Mouse (Mus musculus): ENCODE measurements around the gene Akt3. TPM values are rescaled to one million over a fixed set of nuclear protein-coding genes. Genes with fewer than 3 reads are reported as not detected.

Akt3 gene
- total RNA-seq, 1 experiment: 8.4 TPM

DNA sequence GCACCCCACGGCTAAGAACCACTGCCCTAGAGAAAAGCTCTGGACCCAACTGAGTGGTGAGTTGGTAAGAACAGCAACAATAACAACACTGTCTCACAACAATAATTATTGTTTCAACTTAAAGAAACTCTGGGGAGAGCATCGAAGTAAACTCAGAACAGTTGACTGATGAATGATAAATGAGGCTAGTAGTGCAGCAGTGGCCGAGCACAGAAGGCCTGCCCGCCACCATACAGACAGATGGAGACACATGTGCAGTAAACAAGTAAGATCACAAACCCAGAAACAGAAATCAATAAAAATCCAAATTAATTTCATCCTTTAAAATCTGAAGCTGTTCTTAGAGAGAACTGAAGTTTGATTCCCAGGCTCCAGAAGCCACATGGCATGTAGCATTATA lies 217.9 kb downstream of the Akt3 start:
- H3K9me3 ChIP-seq (ENCODE audit: control insufficient read depth, insufficient read depth, low read depth, low read length): no peaks in the 10 kb centered on the region
- H3K9ac ChIP-seq (ENCODE audit: insufficient read depth, low read depth, low read length, poor library complexity, severe bottlenecking): no peak overlapping the region
- H3K4me3 ChIP-seq (ENCODE audit: insufficient read depth in 1 of 2, low read depth in 1 of 2, low read length in 2 of 2, poor library complexity in 1 of 2, severe bottlenecking in 1 of 2): no peak overlapping the region
- TF ChIP-seq ZC3H11A (IDR thresholded peaks at IDR 0.05; ENCODE audit: borderline replicate concordance, low read depth, low read length) (no peak), CHD2 (IDR thresholded peaks at IDR 0.05; ENCODE audit: low read depth, low read length) (no peak), HCFC1 (IDR thresholded peaks at IDR 0.05; ENCODE audit: borderline replicate concordance, insufficient read depth, low read length) (no peak), ZNF384 (IDR thresholded peaks at IDR 0.05; ENCODE audit: low read depth, low read length) (no peak), MAFK (IDR thresholded peaks at IDR 0.05; ENCODE audit: insufficient read depth, low read depth, low read length) (no peak)
- no peaks in the 10 kb centered on the region for H3K36me3 ChIP-seq (ENCODE audit: control insufficient read depth, insufficient read depth, low read length, poor library complexity, severe bottlenecking)
- DNase-seq (ENCODE audit: low read depth, low spot score): no peak
- in situ Hi-C loops (cut with MboI; ENCODE audit: low sequenced_read_pairs in 2 of 2, unreplicated experiment in 2 of 2): no loop called here
- no peaks in the 10 kb centered on the region for H3K4me1 ChIP-seq (ENCODE audit: control insufficient read depth in 2 of 2, insufficient read depth in 2 of 2, low read length in 2 of 2, poor library complexity in 1 of 2)
- no peak overlapping the region for H3K27ac ChIP-seq (ENCODE audit: insufficient read depth, low read depth, low read length, poor library complexity, severe bottlenecking)

DNA sequence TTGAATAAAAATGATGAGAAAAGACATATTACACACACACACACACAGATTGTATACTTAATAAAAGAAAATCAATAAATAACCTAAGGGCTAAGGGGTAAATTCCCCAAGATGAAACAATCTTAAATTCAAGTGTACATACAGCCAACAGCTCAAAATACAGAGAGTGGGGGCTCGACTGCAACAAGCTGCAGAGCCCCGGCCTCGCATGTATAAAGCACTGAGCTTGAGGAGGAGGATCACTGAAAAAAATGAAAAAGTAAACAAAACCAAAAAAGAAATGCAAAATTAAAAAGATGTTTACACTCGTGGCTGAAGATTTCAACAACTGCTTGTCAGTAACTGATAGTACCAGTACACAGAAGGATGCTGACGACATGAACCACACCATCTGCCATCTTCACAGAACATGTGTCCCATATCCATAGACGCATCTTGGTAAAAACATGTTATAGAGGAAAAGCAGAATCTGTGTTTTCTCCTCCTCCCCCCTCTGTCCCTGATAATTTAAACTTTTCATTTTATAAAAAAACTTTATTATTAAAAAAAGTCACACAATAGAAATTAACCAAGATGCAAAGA lies 218.8 kb downstream of the Akt3 start:
- no peaks in the 10 kb centered on the region for H3K9me3 ChIP-seq (ENCODE audit: control insufficient read depth, insufficient read depth, low read depth, low read length)
- H3K4me3 ChIP-seq (ENCODE audit: insufficient read depth in 1 of 2, low read depth in 1 of 2, low read length in 2 of 2, poor library complexity in 1 of 2, severe bottlenecking in 1 of 2): no peak overlapping the region
- no peak overlapping the region for H3K27ac ChIP-seq (ENCODE audit: insufficient read depth, low read depth, low read length, poor library complexity, severe bottlenecking)
- no peak for TF ChIP-seq MAFK (IDR thresholded peaks at IDR 0.05; ENCODE audit: insufficient read depth, low read depth, low read length)
- DNase-seq (ENCODE audit: low read depth, low spot score): no peak
- in situ Hi-C loops (cut with MboI; ENCODE audit: low sequenced_read_pairs in 2 of 2, unreplicated experiment in 2 of 2): no loop called here
- H3K9ac ChIP-seq (ENCODE audit: insufficient read depth, low read depth, low read length, poor library complexity, severe bottlenecking): no peak overlapping the region
- no peaks in the 10 kb centered on the region for H3K36me3 ChIP-seq (ENCODE audit: control insufficient read depth, insufficient read depth, low read length, poor library complexity, severe bottlenecking)
- H3K4me1 ChIP-seq (ENCODE audit: control insufficient read depth in 2 of 2, insufficient read depth in 2 of 2, low read length in 2 of 2, poor library complexity in 1 of 2): no peaks in the 10 kb centered on the region

DNA sequence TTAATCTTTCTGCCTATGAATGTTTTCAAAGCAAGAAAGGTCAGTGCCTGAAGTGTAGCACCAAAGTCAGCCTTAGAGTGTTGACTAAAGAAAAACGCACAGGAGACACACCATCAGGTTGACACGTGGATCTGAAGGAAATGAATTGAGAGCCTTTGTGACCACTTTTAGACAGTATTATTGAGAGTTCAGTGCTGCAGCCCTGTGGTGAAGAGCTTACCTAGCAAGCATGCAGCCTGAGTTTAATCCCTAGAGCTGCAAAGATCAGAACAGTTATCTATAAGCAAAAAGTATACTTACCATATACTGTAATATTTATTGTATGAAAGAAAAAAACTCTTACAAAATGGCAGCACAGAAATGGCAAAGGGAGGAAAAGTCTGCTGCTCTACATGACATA lies 219.6 kb downstream of the Akt3 start:
- H3K4me3 ChIP-seq (ENCODE audit: insufficient read depth in 1 of 2, low read depth in 1 of 2, low read length in 2 of 2, poor library complexity in 1 of 2, severe bottlenecking in 1 of 2): no peak overlapping the region
- no peaks in the 10 kb centered on the region for H3K36me3 ChIP-seq (ENCODE audit: control insufficient read depth, insufficient read depth, low read length, poor library complexity, severe bottlenecking)
- TF ChIP-seq MAFK (IDR thresholded peaks at IDR 0.05; ENCODE audit: insufficient read depth, low read depth, low read length) (no peak), CHD2 (IDR thresholded peaks at IDR 0.05; ENCODE audit: low read depth, low read length) (no peak), HCFC1 (IDR thresholded peaks at IDR 0.05; ENCODE audit: borderline replicate concordance, insufficient read depth, low read length) (no peak), ZNF384 (IDR thresholded peaks at IDR 0.05; ENCODE audit: low read depth, low read length) (no peak), ZC3H11A (IDR thresholded peaks at IDR 0.05; ENCODE audit: borderline replicate concordance, low read depth, low read length) (no peak)
- H3K9ac ChIP-seq (ENCODE audit: insufficient read depth, low read depth, low read length, poor library complexity, severe bottlenecking): no peak overlapping the region
- no peaks in the 10 kb centered on the region for H3K4me1 ChIP-seq (ENCODE audit: control insufficient read depth in 2 of 2, insufficient read depth in 2 of 2, low read length in 2 of 2, poor library complexity in 1 of 2)
- H3K27ac ChIP-seq (ENCODE audit: insufficient read depth, low read depth, low read length, poor library complexity, severe bottlenecking): no peak overlapping the region
- DNase-seq (ENCODE audit: low read depth, low spot score): no peak
- H3K9me3 ChIP-seq (ENCODE audit: control insufficient read depth, insufficient read depth, low read depth, low read length): no peaks in the 10 kb centered on the region
- in situ Hi-C loops (cut with MboI; ENCODE audit: low sequenced_read_pairs in 2 of 2, unreplicated experiment in 2 of 2): no loop called here

DNA sequence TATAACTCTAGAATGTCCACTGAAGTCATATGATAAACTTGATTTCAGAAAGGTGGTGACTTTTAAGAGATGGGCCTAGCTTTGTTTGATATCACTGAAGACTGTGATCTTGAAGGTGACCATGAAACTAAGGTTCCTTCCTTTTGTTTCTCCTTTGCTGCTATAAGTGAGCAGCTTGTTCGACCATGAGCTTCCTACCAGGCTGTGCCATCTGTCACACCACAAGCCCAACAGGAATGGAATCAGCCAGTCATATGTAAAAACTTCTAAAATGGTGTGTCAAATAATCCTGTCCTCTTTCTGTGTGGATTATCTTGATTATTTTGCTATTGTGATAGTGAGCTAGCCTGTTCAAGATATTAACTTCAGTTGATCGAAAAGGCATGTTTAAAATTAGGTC lies 222.5 kb downstream of the Akt3 start:
- DNase-seq (ENCODE audit: low read depth, low spot score): no peak
- no peaks in the 10 kb centered on the region for H3K36me3 ChIP-seq (ENCODE audit: control insufficient read depth, insufficient read depth, low read length, poor library complexity, severe bottlenecking)
- no peak overlapping the region for H3K9ac ChIP-seq (ENCODE audit: insufficient read depth, low read depth, low read length, poor library complexity, severe bottlenecking)
- no peaks in the 10 kb centered on the region for H3K9me3 ChIP-seq (ENCODE audit: control insufficient read depth, insufficient read depth, low read depth, low read length)
- H3K4me1 ChIP-seq (ENCODE audit: control insufficient read depth in 2 of 2, insufficient read depth in 2 of 2, low read length in 2 of 2, poor library complexity in 1 of 2): no peaks in the 10 kb centered on the region
- no peak for TF ChIP-seq CHD2 (IDR thresholded peaks at IDR 0.05; ENCODE audit: low read depth, low read length)
- TF ChIP-seq ZC3H11A (IDR thresholded peaks at IDR 0.05; ENCODE audit: borderline replicate concordance, low read depth, low read length): no peak
- TF ChIP-seq MAFK (IDR thresholded peaks at IDR 0.05; ENCODE audit: insufficient read depth, low read depth, low read length): no peak
- no peak for TF ChIP-seq HCFC1 (IDR thresholded peaks at IDR 0.05; ENCODE audit: borderline replicate concordance, insufficient read depth, low read length)
- no peak for TF ChIP-seq ZNF384 (IDR thresholded peaks at IDR 0.05; ENCODE audit: low read depth, low read length)
- in situ Hi-C loops (cut with MboI; ENCODE audit: low sequenced_read_pairs in 2 of 2, unreplicated experiment in 2 of 2): no loop called here
- no peak overlapping the region for H3K27ac ChIP-seq (ENCODE audit: insufficient read depth, low read depth, low read length, poor library complexity, severe bottlenecking)
- no peak overlapping the region for H3K4me3 ChIP-seq (ENCODE audit: insufficient read depth in 1 of 2, low read depth in 1 of 2, low read length in 2 of 2, poor library complexity in 1 of 2, severe bottlenecking in 1 of 2)

DNA sequence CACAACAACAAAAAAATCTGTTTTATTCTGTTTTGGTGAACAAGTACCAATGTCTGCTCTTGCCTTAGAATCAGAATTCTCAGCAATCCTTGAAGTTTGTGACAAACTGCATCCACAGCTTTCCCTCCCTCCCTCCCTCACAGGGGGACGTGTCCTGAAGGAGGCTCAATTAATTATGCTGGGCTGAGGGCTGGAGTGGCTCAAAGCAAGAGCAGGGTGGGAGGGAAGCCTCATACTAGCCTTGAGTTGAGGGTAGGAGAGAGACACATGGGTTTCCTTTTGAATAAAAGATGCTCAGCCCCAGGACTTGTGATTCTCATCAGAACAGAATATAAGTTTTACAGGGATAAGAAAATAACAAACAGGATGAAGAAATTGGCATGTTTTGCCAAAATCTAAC lies 225.8 kb downstream of the Akt3 start:
- no peak overlapping the region for H3K4me3 ChIP-seq (ENCODE audit: insufficient read depth in 1 of 2, low read depth in 1 of 2, low read length in 2 of 2, poor library complexity in 1 of 2, severe bottlenecking in 1 of 2)
- no peaks in the 10 kb centered on the region for H3K9me3 ChIP-seq (ENCODE audit: control insufficient read depth, insufficient read depth, low read depth, low read length)
- H3K36me3 ChIP-seq (ENCODE audit: control insufficient read depth, insufficient read depth, low read length, poor library complexity, severe bottlenecking): no peaks in the 10 kb centered on the region
- H3K9ac ChIP-seq (ENCODE audit: insufficient read depth, low read depth, low read length, poor library complexity, severe bottlenecking): no peak overlapping the region
- TF ChIP-seq HCFC1 (IDR thresholded peaks at IDR 0.05; ENCODE audit: borderline replicate concordance, insufficient read depth, low read length): no peak
- TF ChIP-seq ZNF384 (IDR thresholded peaks at IDR 0.05; ENCODE audit: low read depth, low read length): no peak
- no peak for TF ChIP-seq CHD2 (IDR thresholded peaks at IDR 0.05; ENCODE audit: low read depth, low read length)
- TF ChIP-seq MAFK (IDR thresholded peaks at IDR 0.05; ENCODE audit: insufficient read depth, low read depth, low read length): no peak
- no peak for TF ChIP-seq ZC3H11A (IDR thresholded peaks at IDR 0.05; ENCODE audit: borderline replicate concordance, low read depth, low read length)
- in situ Hi-C loops (cut with MboI; ENCODE audit: low sequenced_read_pairs in 2 of 2, unreplicated experiment in 2 of 2): no loop called here
- no peak overlapping the region for H3K27ac ChIP-seq (ENCODE audit: insufficient read depth, low read depth, low read length, poor library complexity, severe bottlenecking)
- DNase-seq (ENCODE audit: low read depth, low spot score): no peak
- H3K4me1 ChIP-seq (ENCODE audit: control insufficient read depth in 2 of 2, insufficient read depth in 2 of 2, low read length in 2 of 2, poor library complexity in 1 of 2): no peaks in the 10 kb centered on the region
